Mouse (Mus musculus) kidney, postnatal 36 days (tissue): ENCODE results near the gene Grcc10.
A peak's percentile ranks its signal among the peaks of the same experiment; 100 is the strongest.

Experiments
- DNase-seq, 2 experiments: peaks; one replicate each; pipeline ENCODE4 v3.0.0; 2021 to 2022; ENCODE audit warnings: mixed read lengths in 2 of 2

Grcc10 gene

DNA sequence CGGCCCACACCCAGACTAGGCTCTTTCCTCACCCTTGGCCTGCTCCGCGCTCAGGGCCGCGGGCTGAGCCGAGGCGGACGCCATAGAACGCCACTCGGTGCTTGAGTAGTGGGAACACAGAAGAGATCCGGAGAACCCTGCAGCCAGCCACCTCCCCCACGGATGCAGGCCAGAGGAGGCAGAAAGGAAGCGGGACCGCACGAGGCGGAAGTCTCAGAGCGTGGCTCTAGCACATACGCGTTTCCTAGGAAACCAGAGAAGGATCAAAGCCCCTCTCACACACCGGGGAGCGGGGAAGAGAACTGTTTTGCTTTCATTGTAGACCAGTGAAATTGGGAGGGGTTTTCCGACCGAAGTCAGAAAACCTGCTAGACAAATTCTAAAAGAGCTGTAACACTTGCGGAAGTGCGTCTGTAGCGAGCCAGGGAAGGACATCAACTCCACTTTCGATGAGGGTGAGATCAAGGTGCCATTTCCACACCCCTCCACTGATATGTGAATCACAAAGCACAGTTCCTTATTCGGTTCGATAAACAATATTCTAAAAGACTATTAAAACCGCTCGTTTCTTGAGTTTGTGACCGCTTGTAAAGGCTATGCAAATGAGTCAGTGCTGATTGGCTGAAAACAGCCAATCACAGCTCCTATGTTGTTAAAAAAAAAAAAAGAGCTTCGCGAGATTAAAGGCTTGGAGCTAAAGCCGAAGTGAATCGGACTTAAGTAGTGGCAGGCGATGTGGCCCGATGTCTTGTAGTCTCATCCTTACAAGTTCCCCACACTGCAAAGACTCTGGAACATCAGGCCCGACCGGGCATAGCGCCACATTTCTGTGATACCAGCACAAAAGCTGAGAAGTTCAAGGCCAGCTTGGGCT is at the start of gene Grcc10:
Grcc10 (minus strand) TSS at position 487 of the 874 bp plus-strand sequence.
- peak; percentile 86 to 90 for DNase-seq

DNA sequence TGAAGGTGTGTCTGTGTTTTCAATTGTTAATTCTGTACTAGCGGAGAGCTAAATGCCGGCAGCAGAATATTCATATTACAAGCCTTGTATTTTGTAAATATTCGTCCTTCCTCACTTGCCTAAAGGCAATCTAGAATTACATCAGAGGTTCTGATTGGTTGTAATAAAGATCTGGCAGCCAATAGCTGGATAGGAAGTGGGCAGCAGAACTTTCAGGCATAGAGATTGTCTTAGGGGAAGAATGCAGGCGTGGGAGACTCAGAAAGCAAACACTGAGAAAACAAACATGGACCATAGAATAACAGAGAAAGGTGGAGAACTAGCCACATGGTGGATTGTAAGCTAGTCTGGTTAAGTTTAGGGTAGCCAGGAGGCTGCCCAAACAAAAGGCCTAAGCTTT is 48.9 kb upstream of the Grcc10 start:
- no peak for DNase-seq

DNA sequence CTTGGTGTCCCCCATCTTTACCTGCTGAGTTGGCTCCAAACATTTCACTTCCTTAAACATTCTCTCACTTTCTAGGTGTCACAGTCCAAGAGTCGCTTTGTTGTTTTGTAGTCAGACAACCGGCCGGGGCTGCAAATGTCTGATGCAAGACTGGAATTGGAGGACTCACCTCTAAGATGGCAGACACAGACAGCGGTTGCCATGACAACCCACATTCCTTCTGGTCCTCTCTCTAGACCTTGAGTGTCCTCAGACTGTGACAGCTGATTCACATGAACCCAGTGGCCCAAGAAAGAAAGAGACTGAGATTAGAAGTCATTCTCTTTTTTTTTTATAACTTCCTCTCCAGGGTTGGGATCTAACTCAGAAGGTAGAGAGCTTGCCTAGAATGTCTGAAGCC is 48.3 kb upstream of the Grcc10 start:
- DNase-seq, result no peak

DNA sequence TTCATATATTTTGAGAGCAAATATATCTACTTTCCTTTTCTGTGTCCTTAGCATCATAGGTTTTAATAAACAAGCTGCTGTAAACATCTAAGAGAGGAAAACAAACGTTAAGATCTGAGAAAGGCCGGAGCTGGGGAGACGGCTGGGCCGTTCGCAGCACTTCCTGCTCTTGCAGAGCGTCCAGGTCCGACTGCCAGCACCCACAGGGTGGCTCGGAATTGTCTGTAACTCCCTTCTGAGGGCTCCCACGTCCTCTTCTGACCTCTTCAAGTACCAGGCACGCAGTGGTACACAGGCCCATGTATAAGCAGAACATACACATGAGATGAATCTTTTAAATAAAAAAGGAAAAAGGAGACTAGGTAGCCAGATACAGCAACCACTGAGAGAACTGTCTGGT is 46.5 kb upstream of the Grcc10 start:
- DNase-seq, result no peak

DNA sequence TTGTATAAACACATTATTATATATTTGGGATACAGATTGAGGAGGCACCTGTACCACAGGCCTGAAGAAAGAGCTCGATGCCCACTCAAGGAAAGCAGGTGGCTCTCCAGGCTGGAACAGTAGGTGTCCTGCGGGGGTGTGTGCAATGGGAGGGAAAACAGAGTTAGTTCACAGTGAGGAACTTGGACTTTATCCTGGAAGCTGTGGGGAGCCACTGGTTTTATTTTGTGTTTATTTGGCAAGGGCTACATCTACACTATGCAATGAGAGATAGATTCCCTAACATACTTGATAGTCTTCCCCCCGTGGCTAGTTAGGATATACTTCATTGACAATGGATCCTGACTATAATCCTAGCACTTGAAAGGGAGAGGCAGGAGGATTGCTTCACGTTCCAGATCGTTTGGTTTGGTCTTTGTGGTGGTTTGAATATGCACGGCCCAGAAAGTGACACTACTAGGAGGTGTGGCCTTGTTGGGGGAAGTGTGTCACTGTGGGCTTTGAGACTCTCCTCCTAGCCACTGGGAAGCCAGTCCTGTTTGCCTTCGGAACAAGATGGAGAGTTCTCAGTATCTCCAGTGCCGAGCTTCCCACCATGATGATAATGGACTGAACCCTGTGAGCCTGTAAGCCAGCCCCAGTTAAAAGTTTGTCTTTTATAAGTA is 45.7 kb upstream of the Grcc10 start:
- DNase-seq, result peak; percentile 50 to 63

DNA sequence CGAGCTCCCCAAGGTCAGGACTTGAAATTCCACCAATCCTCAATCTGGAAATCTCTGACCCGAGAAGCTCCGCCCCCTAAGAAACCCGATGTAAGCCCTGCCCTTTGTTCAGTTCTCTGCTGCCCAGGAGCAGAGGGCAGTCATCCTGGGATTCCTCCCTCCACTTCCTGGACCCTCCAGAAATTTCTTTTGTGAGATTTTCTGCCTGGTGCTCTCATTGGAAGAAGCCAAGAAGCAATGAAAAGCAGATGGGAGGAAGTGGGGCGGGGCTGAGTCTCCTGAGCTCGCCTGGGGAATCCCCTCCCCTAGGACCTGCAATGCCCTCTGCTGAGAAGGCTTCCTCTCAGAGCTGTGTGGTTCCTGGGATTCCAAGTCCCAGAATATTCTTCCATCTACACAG is 41.3 kb upstream of the Grcc10 start:
- peak in 1 of 2 experiments; percentile 66 for DNase-seq

DNA sequence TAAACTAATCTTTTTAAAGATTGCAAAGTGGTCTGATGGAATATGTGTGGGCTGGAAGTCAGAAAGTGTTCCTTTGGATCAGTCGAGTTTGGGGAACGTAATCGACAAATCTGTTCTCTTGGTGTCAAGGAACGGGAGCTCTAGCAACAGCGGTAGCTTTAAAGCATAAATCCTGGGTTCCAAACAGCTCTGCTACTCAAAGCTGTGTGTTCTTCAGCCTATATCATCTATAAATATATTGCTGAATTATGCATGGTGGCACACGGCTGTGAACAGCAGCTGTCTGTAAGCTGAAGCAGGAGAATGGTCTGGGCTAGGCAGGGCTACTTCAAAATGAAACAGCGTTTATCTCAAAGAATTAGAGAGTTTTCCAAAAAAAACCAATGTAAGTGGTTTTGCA is 39.7 kb upstream of the Grcc10 start:
- no peak for DNase-seq

DNA sequence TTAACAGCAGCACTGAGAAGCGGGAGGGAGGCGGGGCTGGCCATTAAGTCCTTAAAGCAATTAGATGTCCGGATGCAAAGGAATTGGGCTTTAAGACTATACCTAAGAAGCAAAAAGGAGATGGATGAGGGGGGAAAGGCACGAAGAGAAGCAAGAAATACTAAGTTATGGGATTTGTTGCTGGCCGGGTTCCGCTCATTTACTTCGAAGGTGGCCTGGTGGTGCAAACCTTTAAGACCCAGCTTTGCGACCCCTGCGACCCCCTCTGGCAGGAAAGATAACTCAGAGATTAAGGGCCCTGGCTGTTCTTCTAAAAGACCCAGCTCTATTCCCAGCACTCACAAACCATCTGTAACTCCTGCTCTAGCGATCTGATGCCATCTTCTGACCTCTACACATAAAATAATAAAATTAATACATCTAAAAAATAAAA is 38.8 kb upstream of the Grcc10 start:
- DNase-seq, result peak in 1 of 2 experiments; percentile 60

DNA sequence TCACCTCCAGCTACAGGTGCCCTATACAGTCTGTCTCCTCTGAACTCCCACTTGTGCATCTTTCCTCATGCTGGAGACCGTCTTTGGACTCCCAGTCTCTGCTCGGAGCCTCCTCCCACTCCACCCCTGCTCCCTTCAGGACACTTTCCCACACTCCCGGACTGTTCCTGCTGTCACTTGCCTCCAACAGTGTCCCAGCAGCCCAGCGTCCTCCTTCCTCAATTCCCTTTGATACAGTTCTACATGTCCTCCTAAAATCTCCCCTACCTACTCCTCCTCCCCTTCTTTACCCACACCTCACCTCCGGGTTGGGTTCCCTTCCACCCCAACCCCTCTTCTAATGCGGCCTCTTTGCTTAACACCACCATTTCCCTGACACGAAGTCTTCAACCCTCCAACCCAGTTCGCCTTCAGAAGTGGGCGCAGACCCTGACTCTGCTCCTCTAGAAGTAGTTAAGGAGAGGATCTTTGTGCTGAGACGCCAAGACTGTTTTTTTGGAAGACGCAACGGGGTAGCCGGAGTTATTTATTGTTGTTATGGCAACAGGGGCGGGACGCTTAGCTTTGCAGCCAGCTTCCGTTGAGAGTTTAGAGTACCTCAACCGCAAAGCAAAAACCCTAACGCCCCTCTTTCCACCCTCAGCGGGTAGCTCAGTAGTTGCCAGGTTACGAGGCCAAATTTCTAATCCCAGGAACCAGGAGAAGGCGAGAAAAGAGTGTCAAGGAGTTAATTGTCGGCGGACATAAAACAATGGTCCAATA is 38.2 kb upstream of the Grcc10 start, which contains the start of gene Lrrc23:
Lrrc23 (minus strand) TSS at position 506 of the 762 bp plus-strand sequence.
- peak; percentile 53 to 62 for DNase-seq

DNA sequence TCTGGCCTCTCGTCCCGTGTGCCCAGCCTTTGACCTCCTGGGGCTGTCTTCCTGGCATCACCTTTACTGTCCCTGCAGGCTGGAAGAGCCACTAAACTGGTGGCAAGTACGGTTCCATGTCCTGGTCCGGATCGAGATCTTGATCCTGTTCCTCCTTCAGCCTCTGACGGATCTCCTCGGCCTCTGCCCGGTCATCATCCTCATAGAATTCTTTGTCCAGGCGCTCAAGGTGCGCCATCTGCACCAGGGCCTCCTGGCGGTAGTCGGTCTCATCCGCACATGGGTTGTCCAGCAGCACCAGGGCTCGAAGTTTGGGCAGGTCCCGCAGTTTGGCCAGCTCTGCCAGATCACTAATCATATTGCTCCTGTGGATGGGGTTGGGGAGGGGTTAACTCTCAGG is 29.3 kb upstream of the Grcc10 start:
- no peak for DNase-seq

DNA sequence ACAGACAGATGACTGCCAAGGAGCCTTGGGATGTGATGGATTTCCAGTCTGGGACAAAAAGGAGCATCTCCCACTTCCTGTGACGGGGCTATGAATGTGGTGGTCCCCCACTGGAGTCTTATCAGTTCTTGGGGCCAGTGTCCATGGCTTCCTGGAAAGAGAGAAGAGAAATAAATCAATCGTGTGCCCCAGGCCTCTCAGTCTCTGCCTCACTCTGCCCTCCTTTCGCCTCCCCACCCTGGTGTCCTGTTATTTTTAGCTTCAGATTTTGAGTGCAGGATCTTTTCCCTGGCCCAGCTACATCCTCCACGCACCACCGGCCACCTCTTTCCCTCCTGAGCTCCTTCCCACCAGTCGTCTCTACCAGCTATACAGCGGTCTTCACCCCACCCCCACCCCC is 28.8 kb upstream of the Grcc10 start:
- no peak for DNase-seq

DNA sequence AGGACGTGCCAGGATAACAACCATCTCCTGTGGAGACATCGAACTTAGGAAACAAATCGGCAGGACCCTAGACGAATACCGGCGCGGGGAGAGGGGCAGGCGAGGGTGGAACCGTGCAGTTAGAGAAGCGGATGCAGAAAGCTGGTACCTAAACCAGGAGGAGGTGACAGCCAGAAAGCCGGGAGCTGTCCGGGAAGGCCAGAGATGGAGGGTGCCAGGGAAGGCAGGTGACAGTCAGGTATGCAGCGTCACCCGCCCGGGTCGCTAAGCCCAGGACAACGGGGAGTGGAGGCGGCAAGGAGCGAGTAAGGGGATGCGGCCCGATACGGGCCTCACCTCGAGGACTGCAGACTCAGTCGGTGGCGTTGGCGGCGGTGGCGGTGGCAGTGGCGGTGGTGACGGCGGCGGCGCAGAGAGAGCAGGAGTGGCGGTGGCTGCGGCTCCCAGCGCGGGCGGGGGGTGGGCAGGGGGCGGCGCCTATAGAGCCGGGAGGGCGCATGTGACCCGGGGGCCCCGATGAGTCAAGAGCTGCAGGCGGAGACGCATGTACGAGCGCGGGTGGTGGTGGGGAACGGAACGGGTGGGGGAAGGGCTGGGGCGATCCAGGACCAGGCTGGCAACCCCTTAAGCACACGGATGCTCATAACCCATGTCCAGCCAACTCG is 28.1 kb upstream of the Grcc10 start, which contains the start of gene Eno2:
Eno2 (minus strand) TSS at position 573 of the 665 bp plus-strand sequence.
- DNase-seq, result peak in 1 of 2 experiments; percentile 48

DNA sequence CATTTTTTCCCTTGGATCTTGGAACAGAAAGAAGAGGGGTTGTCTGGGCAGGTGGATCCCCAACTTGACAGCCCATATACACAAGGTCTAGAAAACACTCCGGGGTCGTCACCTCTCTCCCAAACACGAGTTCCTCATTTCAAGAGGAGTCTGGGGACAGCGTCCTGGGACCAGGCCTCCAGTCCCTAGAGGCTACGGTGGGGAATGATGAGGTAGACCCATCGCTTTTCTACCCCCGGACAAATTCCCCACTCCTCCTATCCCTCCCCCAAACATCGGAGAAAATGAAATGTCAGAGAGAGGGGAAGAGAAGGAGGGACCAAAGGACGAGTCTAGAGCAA is 27.5 kb upstream of the Grcc10 start:
- DNase-seq, result no peak

DNA sequence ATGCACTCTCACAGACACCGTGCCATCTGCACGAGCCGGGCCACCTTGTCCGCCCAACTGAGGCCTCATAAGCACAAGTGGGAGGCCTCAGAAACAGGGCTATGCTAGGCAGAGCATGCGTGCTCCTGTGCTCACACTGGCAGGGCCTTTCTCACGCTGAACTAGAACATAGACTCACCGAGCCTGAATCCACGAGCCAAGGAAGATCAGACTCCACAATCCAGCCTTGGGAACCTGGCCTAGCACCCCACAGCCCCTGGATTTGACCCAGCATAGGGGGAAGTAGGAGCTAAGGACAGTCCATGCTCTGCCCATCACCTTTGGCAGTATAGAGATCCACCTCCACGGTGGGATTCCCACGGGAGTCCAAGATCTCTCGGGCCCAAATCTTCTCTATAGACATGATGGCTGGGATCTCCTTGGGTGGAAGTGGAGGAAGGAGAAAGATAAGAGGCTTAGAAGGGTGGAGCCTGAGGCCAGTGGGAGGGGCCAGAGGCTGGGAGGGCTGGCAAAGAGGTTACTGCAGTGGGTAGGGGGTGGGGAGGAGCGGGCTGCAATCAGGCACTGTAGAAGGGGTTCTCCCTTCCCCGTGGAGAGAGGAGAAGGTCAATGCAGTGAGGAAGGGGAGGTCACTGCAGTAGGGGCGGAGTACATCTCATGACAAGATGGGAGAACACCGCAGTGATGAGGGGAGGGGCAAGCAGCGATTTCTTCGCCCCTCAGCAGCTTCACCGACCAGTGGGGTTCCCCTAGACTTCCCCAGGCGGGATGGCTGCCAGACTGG is 26.9 kb upstream of the Grcc10 start:
- no peak for DNase-seq

DNA sequence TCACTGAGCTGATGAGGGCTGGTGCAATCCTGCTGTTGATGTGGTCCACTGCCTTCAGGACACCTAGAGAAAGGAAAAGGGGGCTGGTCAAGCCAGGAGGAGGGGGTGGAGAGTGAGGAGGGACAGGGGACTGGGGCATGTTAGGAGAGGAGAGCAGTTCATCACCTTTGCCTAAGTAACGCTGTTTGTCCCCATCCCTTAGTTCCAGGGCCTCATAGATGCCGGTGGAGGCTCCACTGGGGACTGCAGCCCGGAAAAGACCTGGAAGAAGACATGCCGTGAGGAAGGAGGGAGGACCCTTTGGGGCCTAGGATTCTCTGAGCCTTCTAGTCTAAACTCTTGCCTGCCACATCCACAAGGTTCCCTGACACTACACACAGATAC is 26.4 kb upstream of the Grcc10 start:
- DNase-seq, result no peak

DNA sequence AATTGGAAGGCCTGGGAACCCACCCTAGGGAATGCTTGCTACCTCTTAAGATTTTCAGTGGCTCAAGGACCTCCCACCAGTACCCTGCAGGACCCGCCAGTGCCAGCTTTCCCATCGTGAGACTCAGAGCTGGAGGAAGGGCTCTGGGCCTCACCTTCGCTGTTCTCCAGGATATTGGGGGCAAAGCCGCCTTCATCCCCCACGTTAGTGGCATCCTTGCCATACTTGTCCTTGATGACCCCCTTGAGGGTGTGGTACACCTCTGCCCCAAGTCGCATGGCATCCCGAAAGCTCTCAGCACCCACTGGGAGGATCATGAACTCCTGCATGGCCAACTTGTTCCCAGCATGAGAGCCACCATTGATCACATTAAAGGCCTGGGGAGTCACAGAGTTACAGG is 24.8 kb upstream of the Grcc10 start:
- DNase-seq, result no peak

DNA sequence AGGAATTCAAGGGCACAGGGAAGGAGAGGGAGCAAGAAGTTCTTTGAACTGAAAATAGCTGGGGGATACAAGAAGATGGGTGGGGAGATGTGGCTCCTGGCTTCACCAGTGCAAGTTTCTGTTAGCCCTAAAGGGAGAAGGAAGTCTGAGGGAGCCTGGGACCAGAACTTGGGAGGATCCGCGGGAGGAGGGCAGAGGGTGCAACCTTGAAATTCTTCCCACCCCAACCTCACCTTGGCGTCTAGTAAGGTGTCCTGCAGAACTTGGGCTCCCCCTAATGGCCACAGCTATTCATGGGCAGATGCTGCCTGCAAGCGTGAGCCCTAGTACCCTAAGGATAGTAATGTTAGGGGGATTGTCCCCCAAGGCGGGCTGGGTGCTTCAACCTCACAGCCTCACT is 18.1 kb upstream of the Grcc10 start:
- peak; percentile 93 to 94 for DNase-seq

DNA sequence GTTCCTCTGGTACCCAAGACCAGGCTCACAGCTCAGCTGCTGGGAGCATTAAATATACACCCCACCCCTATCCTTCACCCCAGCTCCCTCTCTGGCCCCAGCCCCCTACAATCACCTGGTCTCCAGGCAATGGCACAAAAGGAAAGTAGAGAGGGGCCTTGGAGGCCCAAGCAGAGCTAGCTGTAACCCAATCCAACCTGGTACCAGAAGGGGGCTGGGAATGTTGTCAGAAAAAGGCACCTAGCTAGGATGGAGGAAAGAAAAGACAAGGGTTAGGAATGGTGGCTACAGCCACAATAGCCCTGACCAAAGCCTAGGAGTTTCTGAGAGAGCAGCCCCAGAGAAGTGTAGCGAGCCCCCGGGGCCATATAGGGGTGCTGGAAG is 17.7 kb upstream of the Grcc10 start:
- DNase-seq, result no peak

DNA sequence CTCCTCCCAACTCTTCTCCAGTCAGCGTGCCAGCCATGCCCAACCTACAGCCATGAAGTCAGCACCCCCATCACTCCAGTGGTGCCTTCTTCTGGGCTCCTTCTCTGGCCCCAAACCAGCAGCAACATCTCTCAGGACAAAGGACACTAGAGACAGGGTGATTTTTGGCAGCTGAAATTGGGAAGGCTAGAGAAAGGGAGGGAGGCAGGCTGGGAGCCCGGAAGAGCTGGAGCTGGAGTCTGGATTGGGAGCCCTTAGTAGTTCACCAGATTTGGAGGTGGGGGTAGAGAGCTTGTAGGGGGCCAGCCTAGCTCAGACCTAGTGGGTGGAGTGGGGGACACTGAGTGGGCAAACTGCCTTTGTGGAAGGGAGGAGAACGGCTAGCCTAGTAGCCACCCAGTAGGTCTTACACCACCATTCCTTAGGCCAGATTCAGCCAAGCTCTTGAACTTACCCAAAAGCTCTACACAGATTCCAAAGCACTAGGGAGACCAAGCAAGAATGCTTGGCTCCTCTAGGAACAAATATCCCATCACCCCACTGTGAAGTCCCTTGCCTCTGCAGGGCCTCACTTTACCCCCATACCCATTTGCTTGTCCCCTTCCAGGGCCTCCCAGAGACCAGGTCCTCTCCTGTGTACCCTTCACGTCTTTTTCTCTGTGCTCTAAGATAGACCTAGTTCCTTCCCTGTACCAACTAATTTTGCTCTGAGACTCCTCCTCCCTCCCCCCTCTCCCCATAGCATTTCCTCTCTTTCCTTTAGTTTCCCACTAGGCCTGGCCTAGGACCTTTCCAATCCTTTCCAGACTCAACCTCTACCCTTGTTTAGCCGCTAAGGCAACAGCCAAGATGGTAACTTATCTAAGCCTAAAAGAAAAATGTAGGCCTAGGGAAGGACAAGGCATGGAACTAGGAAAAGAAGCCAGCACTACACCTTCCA is 17.0 kb upstream of the Grcc10 start:
- DNase-seq, result peak; percentile 52 to 64

DNA sequence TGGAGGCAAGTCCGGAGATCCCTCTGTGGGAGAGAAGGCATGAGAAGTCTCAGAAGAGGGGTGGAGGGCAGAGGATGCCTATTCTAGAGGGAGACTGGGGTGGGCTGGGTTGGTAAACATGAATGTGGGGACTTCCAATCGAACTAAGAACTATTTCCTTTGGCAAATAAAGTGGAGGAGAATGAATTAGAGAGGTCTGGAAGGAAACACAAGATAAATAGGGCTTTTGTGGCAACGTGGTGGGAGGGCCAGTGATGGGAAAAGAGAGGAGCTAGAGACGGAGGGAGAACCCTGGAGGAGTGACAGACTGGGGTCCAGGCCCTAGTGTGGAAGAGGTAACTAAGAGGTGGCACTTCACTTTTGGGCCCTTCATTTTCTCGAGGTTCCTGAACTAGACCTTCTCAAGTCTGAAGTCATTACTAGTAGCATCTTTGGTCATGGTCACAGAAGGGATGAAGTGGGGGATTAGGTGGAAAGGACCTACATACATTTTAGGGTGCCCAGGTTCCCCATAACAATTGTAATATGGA is 16.2 kb upstream of the Grcc10 start:
- DNase-seq, result no peak
